Mouse (Mus musculus) frontal cortex, postnatal 10 days (tissue): ENCODE data around the gene Nme3.
"Not testable (repeated sequence)": the region's sequence is repeated elsewhere in the genome, so short reads cannot be mapped to it uniquely, and the experiment has no call there.

ENCODE experiments used
- DNase-seq, 2 experiments: peaks; one replicate each; pipeline ENCODE4 v3.0.0; 2022; ENCODE audit warnings: low spot score in 2 of 2, mixed read lengths in 1 of 2

The Nme3 gene

DNA sequence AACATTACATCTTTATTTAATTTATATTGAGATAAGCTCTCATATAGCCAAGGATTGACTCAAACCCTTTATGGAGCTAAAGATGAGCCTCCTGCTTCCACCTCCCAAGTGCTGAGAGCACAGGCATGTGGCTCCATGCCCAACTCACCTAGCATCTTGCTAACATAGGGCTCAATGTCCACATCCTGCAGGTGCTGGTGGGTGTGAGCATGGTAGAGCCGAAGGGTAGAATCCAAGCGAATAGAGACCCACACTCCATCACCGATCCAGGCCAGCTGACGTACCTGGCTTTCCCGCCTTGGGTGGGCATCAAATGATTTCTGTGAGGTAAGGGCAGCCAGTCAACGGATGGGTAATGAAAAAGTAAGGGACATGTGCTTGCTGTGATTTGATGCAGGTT lies 3.7 kb downstream of the Nme3 start:
- DNase-seq = no peak

DNA sequence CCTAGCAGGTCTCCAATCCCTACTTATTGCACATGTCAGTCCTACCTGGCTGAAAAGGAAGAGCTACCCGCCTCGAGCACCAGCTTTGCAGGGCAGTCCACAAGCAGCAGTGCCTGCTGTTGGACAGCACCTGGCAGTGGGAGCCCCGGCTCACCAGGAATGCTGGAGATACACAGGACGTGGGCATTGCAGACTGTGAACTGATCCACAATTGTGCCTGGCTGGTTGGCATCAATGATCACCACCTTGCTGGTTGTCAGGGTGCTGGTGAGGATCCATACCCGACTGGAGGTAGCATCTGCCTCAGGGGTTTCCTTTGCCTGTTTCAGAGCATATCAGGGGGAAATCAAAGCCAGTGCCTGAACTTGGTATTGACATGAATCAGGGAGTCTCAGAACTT lies 5.8 kb downstream of the Nme3 start:
- DNase-seq = no peak

DNA sequence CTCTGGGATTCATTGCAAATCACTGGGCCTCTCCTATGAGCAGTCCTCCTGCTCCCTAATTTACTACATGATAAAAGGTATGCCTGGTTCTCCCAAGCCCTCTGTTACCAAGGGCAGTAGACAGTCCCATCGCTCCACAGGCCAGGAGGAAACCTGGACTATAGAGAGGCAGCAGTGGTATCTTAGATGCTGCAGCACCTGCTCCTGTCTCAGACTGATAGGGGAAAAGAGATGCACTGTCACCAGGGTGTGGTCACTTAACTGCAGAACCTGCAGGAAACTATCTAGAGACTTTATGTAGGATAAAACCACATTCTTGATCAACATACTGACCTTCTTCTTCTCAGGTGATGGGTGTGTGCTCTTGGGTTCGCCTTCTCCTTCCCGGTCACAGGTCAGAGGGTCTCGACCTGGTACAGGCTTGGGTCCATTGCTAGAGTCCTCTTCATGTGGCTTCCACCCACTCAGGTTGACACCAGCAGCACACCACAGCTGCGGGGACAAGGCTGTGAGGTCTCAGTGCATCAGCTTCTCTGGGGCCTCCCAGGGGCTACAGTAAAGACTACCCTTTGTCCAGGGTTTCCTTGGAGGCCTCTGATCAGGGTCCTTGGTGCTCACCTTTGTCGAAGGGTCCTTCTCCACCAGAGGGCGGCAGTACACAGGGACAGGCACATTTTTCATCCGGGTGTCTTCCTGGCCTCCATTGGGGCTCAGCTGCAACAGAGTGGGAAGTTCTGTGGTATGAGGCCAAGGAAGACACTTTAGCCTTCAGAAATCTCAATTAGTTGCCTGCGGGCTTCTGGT lies 6.6 kb downstream of the Nme3 start:
- DNase-seq = no peak

DNA sequence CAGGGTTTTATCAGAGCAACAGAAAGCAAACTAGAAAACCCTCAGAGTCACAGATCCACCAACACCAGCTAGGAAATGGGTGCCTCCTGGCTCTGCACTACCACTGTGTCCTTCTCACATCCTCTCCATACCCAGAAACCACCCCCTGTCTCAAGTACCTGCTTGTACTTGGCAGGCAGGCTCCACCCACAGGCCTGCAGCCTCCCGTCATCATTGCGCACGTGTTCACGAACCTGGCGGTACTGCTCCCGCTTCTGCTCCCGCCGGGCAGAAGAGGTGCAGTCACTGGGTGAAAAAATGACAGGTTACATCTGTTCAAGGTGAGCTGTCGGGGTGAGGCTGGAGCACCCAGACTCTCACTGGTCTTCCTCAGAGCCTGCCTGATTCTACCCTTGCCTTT lies 7.5 kb downstream of the Nme3 start:
- no peak for DNase-seq

DNA sequence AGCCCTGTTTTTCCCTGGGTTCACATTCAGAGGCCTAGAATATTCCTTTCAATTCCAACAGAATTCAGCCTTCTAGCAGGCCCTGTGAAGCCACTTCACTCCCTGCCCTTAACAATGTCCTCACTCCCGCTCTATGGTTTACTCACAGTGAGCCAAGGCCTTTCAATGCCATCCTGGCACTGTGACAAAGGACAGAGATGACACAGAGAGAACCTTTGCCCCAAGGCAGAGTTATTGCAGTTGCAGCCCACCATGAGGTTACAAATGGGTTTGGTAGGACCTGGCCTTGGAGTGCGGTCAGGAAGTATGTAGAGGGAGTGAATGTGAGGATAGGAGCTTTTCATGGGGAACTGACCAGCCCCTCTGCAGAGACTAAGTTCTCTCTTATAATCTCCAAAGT lies 11.3 kb downstream of the Nme3 start:
- no peak for DNase-seq

DNA sequence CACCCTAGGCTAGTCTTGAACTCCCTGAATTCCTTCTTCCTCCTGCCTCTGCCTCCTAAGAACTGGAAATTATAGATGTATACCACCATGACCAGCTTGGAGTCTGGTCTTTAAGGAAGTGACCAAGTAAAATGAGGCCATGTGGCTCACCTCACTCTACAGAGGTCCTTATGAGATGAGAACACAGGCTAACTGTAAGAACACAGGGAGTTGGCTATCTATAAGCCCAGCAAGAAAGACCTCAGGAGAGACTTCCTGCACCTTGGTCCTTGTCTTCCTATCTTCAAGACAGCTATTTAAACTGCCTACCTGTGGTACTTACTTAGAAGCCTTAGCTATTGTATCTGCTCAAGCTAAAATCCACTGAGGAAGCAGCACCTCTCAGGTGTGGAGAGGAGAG lies 17.7 kb downstream of the Nme3 start:
- no peak for DNase-seq

DNA sequence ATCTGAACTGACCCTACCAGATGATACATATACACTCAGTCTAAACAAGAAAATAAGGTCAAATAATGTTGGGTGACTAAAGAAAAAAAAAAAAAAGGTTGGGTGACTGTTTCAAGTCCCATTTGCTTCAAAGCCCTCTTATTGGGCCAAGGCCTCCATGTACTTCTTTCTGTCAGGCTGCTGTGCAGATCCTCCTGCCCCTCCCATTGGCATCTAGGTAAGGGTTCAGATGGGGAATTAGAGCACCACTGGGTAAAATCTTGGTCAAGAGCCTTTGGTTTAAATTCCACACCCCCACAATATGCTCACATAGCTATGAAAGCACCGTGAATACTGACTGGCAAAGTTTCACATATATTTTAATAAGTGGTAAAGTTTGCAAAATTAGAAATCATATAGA lies 26.9 kb downstream of the Nme3 start:
- no peak for DNase-seq

DNA sequence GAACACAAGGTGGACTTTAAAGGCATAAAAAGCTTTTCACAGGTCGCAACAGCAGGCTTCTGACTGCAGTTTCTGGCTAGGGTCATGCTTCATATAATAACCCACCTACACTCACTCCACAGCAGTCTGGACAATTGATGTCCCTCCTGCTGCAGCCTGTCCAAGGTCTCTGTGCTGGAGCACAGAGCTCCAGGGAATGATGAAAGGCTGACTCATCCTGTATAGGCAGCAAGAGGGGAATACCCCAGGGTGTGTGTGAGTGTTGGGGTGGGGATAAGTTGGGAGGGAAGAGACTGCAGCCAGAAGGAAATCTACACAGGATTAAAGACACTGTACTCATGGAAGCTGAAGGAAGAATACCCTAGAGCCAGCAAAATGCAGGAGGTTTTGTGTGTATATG lies 33.2 kb downstream of the Nme3 start:
- no peak for DNase-seq

DNA sequence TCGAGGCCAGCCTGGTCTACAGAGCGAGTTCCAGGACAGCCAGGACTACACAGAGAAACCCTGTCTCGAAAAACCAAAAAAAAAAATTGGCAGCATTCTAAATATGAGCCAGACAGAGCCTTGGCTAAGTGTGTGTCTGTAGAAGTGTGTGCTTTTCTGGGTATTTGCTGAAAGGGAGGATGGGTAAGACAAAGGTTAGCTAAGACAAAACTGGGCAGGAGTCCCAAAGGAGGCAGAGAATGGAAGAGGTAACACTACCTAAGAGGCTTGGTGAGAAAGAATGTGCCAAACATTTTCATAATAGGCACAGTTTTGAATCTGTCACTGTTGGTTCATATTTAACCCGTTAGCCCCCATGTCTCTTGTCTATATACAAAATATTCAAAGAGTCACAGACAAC lies 36.1 kb downstream of the Nme3 start:
- DNase-seq = no peak

DNA sequence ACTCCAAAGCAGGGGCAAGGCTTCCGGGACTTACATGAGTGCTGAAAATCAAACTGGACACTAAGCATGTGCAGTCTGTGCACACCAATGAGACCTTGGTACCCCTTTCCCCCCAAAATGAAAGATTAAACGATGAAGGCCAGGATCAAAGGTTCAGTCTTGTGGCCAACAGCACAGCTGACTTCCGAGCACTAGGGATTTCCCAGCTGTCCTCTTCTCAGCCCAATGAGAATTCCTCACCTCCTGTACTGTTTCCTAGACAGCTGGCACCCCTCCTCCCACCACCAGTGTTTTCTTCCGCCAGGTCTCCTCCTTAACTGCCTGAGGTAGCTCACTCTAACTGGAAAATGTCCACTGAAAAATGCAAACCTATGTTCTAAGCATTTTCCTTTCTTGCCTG lies 36.9 kb downstream of the Nme3 start:
- no peak for DNase-seq

DNA sequence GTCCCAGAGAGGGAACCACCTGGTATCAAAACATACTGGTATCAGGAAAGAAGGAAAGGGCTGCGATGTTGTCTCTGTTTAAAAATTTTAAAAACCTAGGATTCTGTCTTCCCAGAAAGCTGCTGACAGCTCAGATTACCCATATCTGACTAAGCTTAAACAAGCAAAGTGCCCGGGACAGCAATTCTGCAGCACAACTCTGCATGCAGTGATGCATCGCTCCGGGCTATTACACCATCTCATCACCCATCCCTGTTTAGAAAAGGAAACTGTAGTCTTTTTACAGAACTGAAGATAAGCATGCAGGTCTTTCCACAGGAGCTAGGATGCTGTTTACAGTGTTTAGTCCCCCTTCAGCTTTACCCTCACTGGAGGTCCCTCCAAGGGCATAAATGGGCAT lies 38.6 kb downstream of the Nme3 start:
- DNase-seq = no peak

DNA sequence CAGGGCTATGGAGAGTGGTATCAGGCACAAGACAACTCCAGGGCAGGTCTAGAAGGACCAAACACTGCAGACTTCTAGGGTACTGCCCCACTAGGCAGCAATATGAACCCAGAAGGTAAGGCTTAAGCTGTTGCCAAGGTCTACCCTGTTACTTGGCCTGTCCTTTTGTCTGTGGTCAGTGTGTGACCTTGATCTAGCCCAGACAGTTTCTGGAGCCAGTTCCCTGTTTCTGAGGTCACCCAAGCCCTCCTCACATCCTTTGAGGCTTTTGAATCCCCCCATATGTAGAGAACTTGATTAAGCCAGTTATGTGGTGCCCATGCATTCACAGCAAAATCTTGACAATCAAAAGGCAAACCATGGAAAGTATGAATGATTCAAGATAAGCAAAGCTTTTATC lies 39.4 kb downstream of the Nme3 start:
- no peak for DNase-seq

DNA sequence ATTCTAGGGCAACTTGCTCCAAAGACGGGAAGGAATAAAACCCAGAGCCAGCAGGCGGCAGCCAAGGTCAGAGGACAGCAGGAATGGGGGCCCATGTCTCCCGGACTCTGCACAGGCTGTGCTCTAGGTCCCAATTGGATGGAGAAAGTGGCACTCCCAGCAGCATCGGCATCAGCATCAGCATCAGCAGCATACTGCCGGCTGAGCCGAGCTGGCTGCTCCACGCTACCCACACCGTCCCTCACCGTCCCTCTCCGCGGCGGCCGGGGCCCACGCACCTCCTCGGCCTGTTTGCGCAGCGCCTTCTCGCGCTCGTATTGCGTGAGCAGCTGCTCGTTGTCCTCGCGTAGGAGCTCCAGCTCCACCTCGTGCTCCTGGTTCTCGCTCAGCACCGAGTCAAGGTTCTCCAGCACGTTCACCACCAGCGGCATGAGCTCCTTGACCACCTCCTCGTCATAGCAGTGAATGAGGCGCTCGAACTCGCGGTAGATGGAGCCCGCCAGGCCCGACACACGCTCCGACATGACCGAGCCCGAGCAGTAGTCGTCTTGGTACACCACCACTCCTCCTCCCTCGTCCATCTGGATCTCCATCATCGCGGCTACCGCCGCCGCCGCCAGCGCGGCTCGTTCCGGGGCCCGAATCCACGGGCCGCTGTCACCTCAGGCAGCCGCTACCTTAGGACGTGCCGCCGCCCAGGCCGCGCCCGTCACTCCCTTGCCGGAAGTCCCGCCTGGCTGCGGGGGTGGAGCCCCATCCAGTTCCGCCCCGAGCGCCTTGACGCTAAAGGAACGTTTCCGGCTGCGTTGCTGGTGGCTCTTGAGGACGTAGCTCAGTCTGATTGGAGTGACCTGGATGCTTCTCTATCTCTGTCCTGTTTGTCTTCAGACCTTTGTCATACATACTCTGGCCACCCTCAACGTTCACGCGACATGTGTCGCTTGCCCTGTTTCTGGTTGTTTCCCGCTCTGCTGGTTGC lies 40.2 kb downstream of the Nme3 start, which contains the start of gene Mapk8ip3:
Mapk8ip3 (minus strand) TSS at position 719 of the 979 bp plus-strand sequence.
- DNase-seq = peak; percentile 91 to 94

DNA sequence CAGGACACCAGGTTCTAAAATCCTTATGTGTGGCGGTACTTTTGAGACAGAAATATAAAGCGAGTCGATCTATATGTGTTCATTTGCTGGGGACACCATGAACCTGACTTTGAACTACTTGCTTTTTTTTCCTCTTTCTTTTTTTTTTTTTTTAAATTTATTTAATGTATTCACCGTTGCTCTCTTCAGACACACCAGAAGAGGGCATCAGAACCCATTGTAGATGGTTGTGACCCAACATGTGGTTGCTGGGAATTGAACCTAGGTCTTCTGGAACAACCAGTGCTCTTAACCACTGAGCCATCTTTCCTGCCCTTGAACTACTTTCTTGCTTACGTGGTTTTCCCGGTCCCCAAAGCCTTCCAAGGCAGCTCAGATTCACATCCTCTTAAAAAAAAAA lies 41.0 kb downstream of the Nme3 start:
- no peak for DNase-seq

DNA sequence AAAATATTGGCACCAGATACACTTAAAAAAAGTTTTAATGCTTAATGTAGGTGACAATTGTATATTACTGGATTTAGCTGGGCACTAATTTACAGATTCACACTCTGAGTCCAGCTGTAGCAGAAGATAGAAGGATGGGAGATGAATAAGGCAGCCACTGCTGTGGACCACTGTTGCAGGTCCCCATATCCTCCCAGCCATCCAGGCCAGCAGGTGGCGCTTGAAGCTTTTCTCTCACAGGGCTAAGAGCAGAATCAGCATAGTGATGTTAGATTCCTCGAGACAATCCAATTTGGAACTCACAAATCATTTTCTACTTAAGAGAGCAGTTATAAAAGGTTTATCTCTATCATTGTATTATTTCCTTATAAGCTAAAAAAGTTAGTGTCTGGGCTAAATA lies 46.2 kb downstream of the Nme3 start:
- DNase-seq = peak in 1 of 2 experiments; percentile 29

DNA sequence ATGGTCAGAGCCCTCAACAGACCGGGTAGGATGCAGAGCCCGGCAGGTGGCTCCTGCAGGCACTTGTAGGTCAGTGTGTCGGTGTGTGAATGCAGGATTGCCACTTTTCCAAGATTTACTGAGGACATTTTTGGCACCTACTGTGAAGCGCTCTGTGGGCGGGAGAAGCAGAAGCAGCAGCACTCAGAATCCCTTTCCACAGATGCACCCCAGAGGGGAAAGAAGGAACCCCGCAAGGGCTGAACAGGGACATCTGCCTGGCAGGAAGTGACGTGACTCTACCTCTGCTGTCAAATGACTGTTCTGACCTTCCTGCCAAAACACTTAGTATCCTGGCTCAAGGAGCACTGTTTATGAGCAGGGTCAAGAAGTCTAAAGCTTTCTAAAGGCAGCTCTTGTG lies 46.7 kb downstream of the Nme3 start:
- peak; percentile 22 to 50 for DNase-seq

DNA sequence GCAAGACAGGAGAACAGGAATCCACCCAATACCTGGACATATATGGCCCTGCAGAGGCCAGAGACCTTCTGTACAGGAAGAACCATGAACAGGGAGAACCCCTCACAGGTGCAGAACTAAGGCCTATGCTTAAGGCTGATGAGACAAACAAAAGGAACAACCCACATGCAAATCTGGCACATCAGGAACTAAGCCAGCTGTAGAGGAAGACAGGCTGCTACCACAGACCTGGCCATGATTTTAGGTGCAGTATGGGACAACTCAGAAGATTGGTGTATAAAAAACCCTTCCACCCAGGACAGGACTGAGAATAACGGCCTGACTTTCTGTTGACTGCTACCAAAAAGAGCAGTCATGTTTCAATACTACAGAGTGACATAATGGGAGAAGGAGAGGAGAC lies 47.3 kb downstream of the Nme3 start:
- not testable (repeated sequence) for DNase-seq
